Mouse (Mus musculus) ovary, postnatal 10 days (tissue): ENCODE measurements around the gene Sox13.

Experiments
- DNase-seq: peaks from one replicate; pipeline ENCODE4 v3.0.0; 2022; ENCODE audit warnings: low spot score

The Sox13 gene

GRCm38 (mm10) chr1:133424547-133425140 is 467 bp upstream of the Sox13 start:
- no peak for DNase-seq

- no peak for DNase-seq
These were observed 1.0 kb downstream of the Sox13 start for GRCm38 (mm10) chr1:133423166-133423542.

GRCm38 (mm10) chr1:133422615-133423161 is 1.5 kb downstream of the Sox13 start:
- DNase-seq: no peak

- DNase-seq: no peak
These were observed 2.1 kb downstream of the Sox13 start for GRCm38 (mm10) chr1:133421975-133422570.

- DNase-seq: no peak
These were observed 3.1 kb downstream of the Sox13 start for GRCm38 (mm10) chr1:133421061-133421460.

- no peak for DNase-seq
These were observed 3.7 kb downstream of the Sox13 start for GRCm38 (mm10) chr1:133420491-133420890.

- no peak for DNase-seq
These were observed 4.9 kb downstream of the Sox13 start for GRCm38 (mm10) chr1:133419178-133419834.

- peak; percentile 56 for DNase-seq
These were observed 5.9 kb downstream of the Sox13 start for GRCm38 (mm10) chr1:133418164-133418800.

- no peak for DNase-seq
These were observed 6.6 kb downstream of the Sox13 start for GRCm38 (mm10) chr1:133417539-133417938.

- no peak for DNase-seq
These were observed 7.1 kb downstream of the Sox13 start for GRCm38 (mm10) chr1:133417113-133417512.

GRCm38 (mm10) chr1:133416472-133416871 is 7.7 kb downstream of the Sox13 start:
- DNase-seq: no peak

- DNase-seq: no peak
These were observed 8.7 kb downstream of the Sox13 start for GRCm38 (mm10) chr1:133415505-133415904.

GRCm38 (mm10) chr1:133415086-133415485 is 9.1 kb downstream of the Sox13 start:
- no peak for DNase-seq

GRCm38 (mm10) chr1:133412941-133413340 is 11.2 kb downstream of the Sox13 start:
- no peak for DNase-seq

- no peak for DNase-seq
These were observed 12.6 kb downstream of the Sox13 start for GRCm38 (mm10) chr1:133411506-133412147.

- DNase-seq: no peak
These were observed 14.4 kb downstream of the Sox13 start for GRCm38 (mm10) chr1:133409786-133410185.

- DNase-seq: no peak
These were observed 15.2 kb downstream of the Sox13 start for GRCm38 (mm10) chr1:133408880-133409516.

GRCm38 (mm10) chr1:133408321-133408720 is 15.9 kb downstream of the Sox13 start:
- no peak for DNase-seq

- no peak for DNase-seq
These were observed 16.7 kb downstream of the Sox13 start for GRCm38 (mm10) chr1:133407436-133407835.

- no peak for DNase-seq
These were observed 17.6 kb downstream of the Sox13 start for GRCm38 (mm10) chr1:133406614-133407013.

GRCm38 (mm10) chr1:133404005-133404404 is 20.2 kb downstream of the Sox13 start:
- no peak for DNase-seq
